Mouse (Mus musculus) forebrain, embryonic 10.5 days (tissue): ENCODE results near the gene Pcgf5. TPM values are rescaled to one million over a fixed set of nuclear protein-coding genes. Genes with fewer than 3 reads are reported as not detected.

Experiments used
- DNase-seq: peaks from one replicate; pipeline ENCODE4 v3.0.0-alpha.2; 2017; ENCODE audit warnings: low spot score; ENCODE audit errors: extremely low spot score
- H3K27ac ChIP-seq: fragments of 300-500 bp; sonication (generic); 2 replicates; pipeline ENCODE4 v1.5.1; 2016; ENCODE audit warnings: mild to moderate bottlenecking
- H3K27me3 ChIP-seq: fragments of 300-500 bp; sonication (generic); 2 replicates; pipeline ENCODE4 v1.6.1; 2016; ENCODE audit warnings: mild to moderate bottlenecking; ENCODE audit not compliant: poor library complexity, severe bottlenecking
- H3K36me3 ChIP-seq: fragments of 300-500 bp; sonication (generic); replicated peaks from 2 replicates; pipeline ENCODE4 v1.6.1; 2016; ENCODE audit warnings: mild to moderate bottlenecking, moderate library complexity
- H3K4me1 ChIP-seq: fragments of 300-500 bp; sonication (generic); 2 replicates; pipeline ENCODE4 v1.6.1; 2016
- H3K4me3 ChIP-seq: fragments of 300-500 bp; sonication (generic); 2 replicates; pipeline ENCODE4 v1.5.1; 2016; ENCODE audit warnings: mild to moderate bottlenecking, moderate library complexity
- H3K9me3 ChIP-seq: fragments of 300-500 bp; sonication (generic); 2 replicates; pipeline ENCODE4 v1.6.1; 2016; ENCODE audit warnings: mild to moderate bottlenecking, moderate library complexity
- WGBS: fragments of 180-500 bp; shearing (Covaris S2); methylation state at CpG from one replicate; pipeline ENCODE4 v1.1.7; 2016; 5-methylcytosine and 5-hydroxymethylcytosine counted together
- polyA plus RNA-seq: library from polyadenylated mRNA; unstranded; fragments of >200 nt; fragmentation: Nextera tagmentation; extraction: Ambion mirVana; gene quantifications from 2 replicates; pipeline ENCODE4 v1.2.1, GENCODE M21; 2016

Gene Pcgf5
- polyA plus RNA-seq, 1 experiment from 2014 or later: 11.6 TPM

GRCm38 (mm10) chr19:36362541-36362940 is 14.4 kb downstream of the Pcgf5 start:
- Histone ChIP-seq H3K4me3 (no peak overlapping the region), H3K36me3 (no peaks in the 10 kb centered on the region), H3K4me1 (no peaks in the 10 kb centered on the region), H3K27me3 (no peaks in the 10 kb centered on the region), H3K9me3 (no peaks in the 10 kb centered on the region), H3K27ac (no peak overlapping the region)
- no peak for DNase-seq
- WGBS: 91% methylated on average over 5 of the region's 5 CpGs

- no peaks in the 10 kb centered on the region for H3K4me1 ChIP-seq
- DNase-seq: no peak
- no peaks in the 10 kb centered on the region for H3K9me3 ChIP-seq
- H3K27me3 ChIP-seq: no peaks in the 10 kb centered on the region
- no peak overlapping the region for H3K4me3 ChIP-seq
- no peak overlapping the region for H3K27ac ChIP-seq
- 90% methylated on average over 8 of the region's 8 CpGs for WGBS
- no peaks in the 10 kb centered on the region for H3K36me3 ChIP-seq
Measured at GRCm38 (mm10) chr19:36364757-36365156, 16.6 kb downstream of the Pcgf5 start.

DNA sequence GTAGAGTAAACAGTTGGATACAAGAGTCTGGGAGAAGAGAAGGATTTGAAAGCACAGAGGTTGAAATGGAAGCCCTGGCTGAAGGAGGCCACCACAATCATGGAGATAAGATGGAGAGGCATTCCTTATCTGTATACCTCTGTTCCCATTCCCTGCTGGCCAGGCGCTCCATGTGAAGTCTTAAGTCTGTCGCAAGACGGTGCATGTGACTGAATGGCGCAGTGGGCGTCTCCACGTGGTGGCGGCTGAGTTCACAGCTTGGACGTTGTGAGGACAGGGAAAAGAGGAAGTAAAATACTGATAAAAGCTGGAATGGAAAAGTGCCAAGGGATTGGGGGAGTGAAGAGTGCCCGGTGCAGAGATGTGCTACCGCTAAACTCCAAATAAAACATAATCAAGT is 23.4 kb downstream of the Pcgf5 start:
- no peaks in the 10 kb centered on the region for H3K4me1 ChIP-seq
- no peak for DNase-seq
- no peak overlapping the region for H3K27ac ChIP-seq
- no peaks in the 10 kb centered on the region for H3K36me3 ChIP-seq
- 89% methylated on average over 10 of the region's 10 CpGs for WGBS
- no peaks in the 10 kb centered on the region for H3K27me3 ChIP-seq
- no peak overlapping the region for H3K4me3 ChIP-seq
- H3K9me3 ChIP-seq: no peaks in the 10 kb centered on the region

- WGBS: 80% methylated on average over 6 of the region's 6 CpGs
Measured at GRCm38 (mm10) chr19:36373056-36373621, 25.0 kb downstream of the Pcgf5 start.

GRCm38 (mm10) chr19:36375200-36375783 is 27.2 kb downstream of the Pcgf5 start:
- Histone ChIP-seq H3K27me3 (no peaks in the 10 kb centered on the region), H3K4me3 (no peak overlapping the region), H3K27ac (no peak overlapping the region), H3K36me3 (no peaks in the 10 kb centered on the region), H3K9me3 (no peaks in the 10 kb centered on the region), H3K4me1 (peaks cover 7% of the 10 kb centered on the region; the same call in 1 of the 2 replicates)
- no peak for DNase-seq
- 88% methylated on average over 11 of the region's 11 CpGs for WGBS

More at GRCm38 (mm10) chr19:36373056-36373621, 25.0 kb downstream of the Pcgf5 start:
- no peaks in the 10 kb centered on the region for H3K9me3 ChIP-seq
- no peaks in the 10 kb centered on the region for H3K36me3 ChIP-seq
- no peak overlapping the region for H3K4me3 ChIP-seq
- H3K4me1 ChIP-seq: 0 out of 2 replicates have a peak, but pooled peaks cover 4% of the 10 kb centered on the region
- no peak overlapping the region for H3K27ac ChIP-seq
- no peaks in the 10 kb centered on the region for H3K27me3 ChIP-seq
- no peak for DNase-seq

GRCm38 (mm10) chr19:36377729-36378128 is 29.6 kb downstream of the Pcgf5 start:
- Histone ChIP-seq H3K9me3 (no peaks in the 10 kb centered on the region), H3K36me3 (no peaks in the 10 kb centered on the region), H3K27me3 (no peaks in the 10 kb centered on the region), H3K27ac (no peak overlapping the region), H3K4me1 (peaks cover 7% of the 10 kb centered on the region; the same call in 1 of the 2 replicates), H3K4me3 (no peak overlapping the region)
- DNase-seq: no peak
- 87% methylated on average over 7 of the region's 7 CpGs for WGBS

DNA sequence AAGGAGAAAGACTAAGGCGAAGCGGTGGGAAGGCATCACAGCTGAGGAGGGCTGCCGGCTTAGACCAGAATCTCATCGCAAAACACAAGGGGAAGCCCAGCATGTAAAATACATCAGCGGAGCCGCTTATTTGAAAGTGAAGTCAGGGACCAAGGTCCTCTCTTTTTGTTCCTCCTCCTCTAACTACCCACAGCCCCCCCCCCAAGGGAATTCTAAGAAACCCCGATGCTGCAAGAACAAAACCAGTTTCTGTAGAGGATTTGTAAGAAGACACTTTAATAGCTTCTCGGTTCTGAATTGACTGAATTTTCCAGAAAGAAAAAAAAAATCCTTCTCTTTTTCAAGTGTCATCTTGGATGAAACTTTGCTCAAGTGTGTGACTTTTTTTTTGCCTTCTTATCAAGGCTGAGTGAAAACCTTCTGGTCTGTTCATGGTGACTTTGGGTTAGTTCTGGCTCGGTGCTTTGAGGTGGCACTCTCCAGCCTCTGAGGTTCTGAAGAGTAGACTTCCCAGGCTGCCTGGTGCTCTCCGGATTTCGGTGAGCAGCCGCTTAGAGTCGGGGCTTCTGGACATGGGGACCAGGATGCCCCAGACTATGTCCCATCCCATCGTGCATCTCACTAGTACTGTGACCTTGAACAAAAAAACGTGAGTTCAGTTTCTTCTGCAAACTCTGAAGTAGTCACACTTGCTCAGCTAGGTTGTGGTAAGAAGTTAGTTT is 30.6 kb downstream of the Pcgf5 start:
- no peak for DNase-seq
- no peaks in the 10 kb centered on the region for H3K27me3 ChIP-seq
- peaks cover 7% of the 10 kb centered on the region; the same call in 1 of the 2 replicates for H3K4me1 ChIP-seq
- no peak overlapping the region for H3K4me3 ChIP-seq
- 67% methylated on average over 15 of the region's 15 CpGs for WGBS
- H3K36me3 ChIP-seq: no peaks in the 10 kb centered on the region
- no peaks in the 10 kb centered on the region for H3K9me3 ChIP-seq
- H3K27ac ChIP-seq: no peak overlapping the region

- no peaks in the 10 kb centered on the region for H3K36me3 ChIP-seq
- 92% methylated on average over 3 of the region's 3 CpGs for WGBS
- peaks cover 10% of the 10 kb centered on the region for H3K4me1 ChIP-seq
- no peaks in the 10 kb centered on the region for H3K9me3 ChIP-seq
- no peaks in the 10 kb centered on the region for H3K27me3 ChIP-seq
- no peak overlapping the region for H3K27ac ChIP-seq
- H3K4me3 ChIP-seq: no peak overlapping the region
- DNase-seq: no peak
Measured at GRCm38 (mm10) chr19:36382901-36383300, 34.8 kb downstream of the Pcgf5 start.

DNA sequence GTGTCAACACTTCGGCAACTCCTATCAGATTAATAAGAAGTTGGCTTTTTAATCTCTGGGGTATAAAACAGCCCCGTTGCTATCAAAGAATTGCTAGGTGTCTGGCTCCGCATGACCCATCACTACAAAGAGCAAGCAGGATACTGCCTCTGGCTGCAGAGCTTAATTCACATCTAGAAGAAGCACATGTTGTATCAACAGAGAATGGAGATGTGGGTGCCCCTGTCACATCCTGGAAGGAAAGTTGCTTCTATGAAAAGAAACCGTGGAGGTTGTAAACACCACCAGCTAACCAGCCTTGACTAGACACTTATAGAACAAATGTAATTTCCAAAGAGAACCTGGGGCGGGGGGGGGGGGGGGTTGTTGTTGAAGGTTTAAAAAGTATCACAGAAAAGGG is 35.9 kb downstream of the Pcgf5 start:
- H3K36me3 ChIP-seq: no peaks in the 10 kb centered on the region
- H3K27ac ChIP-seq: no peak overlapping the region
- no peaks in the 10 kb centered on the region for H3K9me3 ChIP-seq
- no peak overlapping the region for H3K4me3 ChIP-seq
- H3K27me3 ChIP-seq: no peaks in the 10 kb centered on the region
- peaks cover 4% of the 10 kb centered on the region; the same call in 1 of the 2 replicates for H3K4me1 ChIP-seq
- WGBS: 75% methylated on average over 5 of the region's 5 CpGs
- DNase-seq: no peak

DNA sequence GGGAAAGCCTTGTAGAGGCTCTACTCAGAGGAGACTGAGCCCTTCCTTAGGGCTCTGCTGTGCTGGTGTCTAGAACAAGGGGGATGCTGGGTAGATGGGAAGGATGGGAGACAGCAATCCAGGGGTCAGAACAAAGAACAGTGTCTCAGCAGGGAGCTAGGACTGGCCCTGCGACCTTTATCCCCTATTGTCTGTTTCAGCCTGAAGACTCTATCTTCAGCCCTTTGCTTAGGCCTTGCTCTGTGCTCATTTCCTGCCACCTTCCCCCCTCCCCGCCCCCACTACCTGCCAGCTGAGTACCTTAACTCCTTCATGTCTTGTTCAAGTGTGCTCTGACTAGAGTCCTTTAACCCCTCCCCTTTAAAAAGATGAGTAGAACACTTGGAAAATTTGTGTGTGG is 36.3 kb downstream of the Pcgf5 start:
- DNase-seq: no peak
- no peaks in the 10 kb centered on the region for H3K9me3 ChIP-seq
- no peaks in the 10 kb centered on the region for H3K27me3 ChIP-seq
- H3K27ac ChIP-seq: no peak overlapping the region
- WGBS: 8% methylated on average over 2 of the region's 2 CpGs
- H3K4me3 ChIP-seq: no peak overlapping the region
- H3K36me3 ChIP-seq: no peaks in the 10 kb centered on the region
- peaks cover 4% of the 10 kb centered on the region; the same call in 1 of the 2 replicates for H3K4me1 ChIP-seq

DNA sequence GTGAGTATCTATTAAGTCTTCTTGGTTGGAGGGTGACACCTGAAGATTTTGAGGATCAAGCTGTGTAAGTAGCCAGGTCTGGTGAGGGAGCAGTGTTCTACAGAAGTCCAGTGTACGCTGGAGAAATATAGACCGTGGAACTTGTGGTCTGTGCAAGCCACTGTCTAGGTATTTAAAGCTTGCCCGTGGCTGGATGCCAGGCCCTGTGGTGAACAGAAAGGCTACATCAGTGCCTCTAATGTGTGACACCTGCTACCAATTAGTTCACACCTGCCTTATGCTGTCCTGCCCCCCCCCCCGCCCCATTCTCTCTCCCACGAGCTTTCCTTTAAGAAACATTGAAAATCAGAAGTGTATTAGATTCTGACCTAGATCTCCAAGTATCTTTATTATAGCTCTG is 40.4 kb downstream of the Pcgf5 start:
- Histone ChIP-seq H3K36me3 (no peaks in the 10 kb centered on the region), H3K4me3 (no peak overlapping the region), H3K27ac (no peak overlapping the region), H3K27me3 (no peaks in the 10 kb centered on the region), H3K4me1 (peaks cover 4% of the 10 kb centered on the region; the same call in 1 of the 2 replicates), H3K9me3 (no peaks in the 10 kb centered on the region)
- 86% methylated on average over 5 of the region's 5 CpGs for WGBS
- no peak for DNase-seq

DNA sequence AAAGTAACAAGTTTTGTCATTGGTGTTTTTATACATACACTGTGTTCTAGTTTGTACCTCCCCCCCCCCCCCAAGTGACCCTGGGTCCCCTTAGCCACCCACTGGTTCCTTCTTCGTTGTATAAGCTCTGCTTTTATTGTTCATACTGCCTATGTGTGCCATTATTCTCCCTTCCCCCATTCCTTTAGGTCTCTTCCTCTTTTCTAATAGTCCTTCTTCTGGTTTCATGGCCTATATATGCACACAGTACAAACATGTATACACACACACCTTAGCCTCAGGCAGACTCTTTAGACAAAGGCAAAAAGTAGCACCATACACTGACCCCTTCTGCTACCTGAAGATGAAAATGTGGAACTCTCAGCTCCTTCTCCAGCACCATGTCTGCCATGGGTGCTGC is 42.6 kb downstream of the Pcgf5 start:
- Histone ChIP-seq H3K4me3 (no peak overlapping the region), H3K9me3 (no peaks in the 10 kb centered on the region), H3K27me3 (no peaks in the 10 kb centered on the region), H3K36me3 (no peaks in the 10 kb centered on the region), H3K4me1 (no peaks in the 10 kb centered on the region), H3K27ac (no peak overlapping the region)
- WGBS: 78% methylated on average over 1 of the region's 1 CpGs
- DNase-seq: no peak

DNA sequence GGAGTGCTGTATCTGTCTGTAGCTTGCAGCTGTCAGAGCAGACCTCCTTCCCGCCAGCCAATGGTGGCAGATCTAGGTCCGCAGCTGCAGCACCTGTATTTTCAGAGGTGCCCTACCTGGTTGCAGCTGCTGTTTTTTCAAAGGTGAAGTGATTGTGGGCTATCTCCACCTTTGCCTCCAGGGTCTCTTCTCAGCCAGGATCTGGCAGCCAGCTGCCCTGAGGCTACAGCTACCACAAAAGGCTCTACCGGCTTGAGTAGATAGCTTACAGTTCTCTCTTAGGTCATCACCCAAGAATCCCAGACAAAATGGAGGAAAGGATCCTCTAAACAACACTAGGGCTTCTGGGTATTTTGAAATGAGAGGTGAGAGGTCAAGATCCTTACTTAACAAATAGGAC is 50.4 kb downstream of the Pcgf5 start:
- no peaks in the 10 kb centered on the region for H3K27me3 ChIP-seq
- H3K4me1 ChIP-seq: no peaks in the 10 kb centered on the region
- 85% methylated on average over 3 of the region's 3 CpGs for WGBS
- H3K27ac ChIP-seq: no peak overlapping the region
- no peak for DNase-seq
- no peaks in the 10 kb centered on the region for H3K9me3 ChIP-seq
- no peaks in the 10 kb centered on the region for H3K36me3 ChIP-seq
- H3K4me3 ChIP-seq: no peak overlapping the region
